Mouse (Mus musculus): Measurements from ENCODE around the gene Zfp697. TPM values are rescaled to one million over a fixed set of nuclear protein-coding genes. Genes with fewer than 3 reads are reported as not detected.

Gene Zfp697
- 4.7 TPM for polyA plus RNA-seq (2014; fragmentation: Illumina TruSeq; extraction: RNeasy Lipid Tissue Mini Kit (QIAGEN cat#74804); ENCODE audit: low read depth, low replicate concordance)

GRCm38 (mm10) chr3:98382246-98382939 is at the start of gene Zfp697:
TSS of gene Zfp697 (plus strand) at chr3:98382461.

GRCm38 (mm10) chr3:98339706-98340109 is 42.6 kb upstream of the Zfp697 start, which contains the start of gene Phgdh:
TSS of gene Phgdh (minus strand) at chr3:98339990.

GRCm38 (mm10) chr3:98457026-98457425 is 74.8 kb downstream of the Zfp697 start, which contains the start of gene Gm4450:
TSS of gene Gm4450 (minus strand) at chr3:98457126.

GRCm38 (mm10) chr3:98510414-98510813 is 128.2 kb downstream of the Zfp697 start, which contains the start of gene Hsd3b4:
TSS of gene Hsd3b4 (minus strand) at chr3:98510514.

GRCm38 (mm10) chr3:98588707-98589106 is 206.4 kb downstream of the Zfp697 start, which contains the start of gene Gm10681:
TSS of gene Gm10681 (minus strand) at chr3:98588807.

GRCm38 (mm10) chr3:98630152-98630551 is 247.9 kb downstream of the Zfp697 start, which contains the start of gene Hsd3b5:
TSS of gene Hsd3b5 (minus strand) at chr3:98630252.

GRCm38 (mm10) chr3:98724376-98724775 is 342.1 kb downstream of the Zfp697 start, which contains the start of gene Hsd3b2:
TSS of gene Hsd3b2 (minus strand) at chr3:98724543.

Other genes with a start within 250 kb of the Zfp697 start
- not detected for gene Adam30, start 221.8 kb upstream of the Zfp697 start, polyA plus RNA-seq (2014; fragmentation: Illumina TruSeq; extraction: RNeasy Lipid Tissue Mini Kit (QIAGEN cat#74804); ENCODE audit: low read depth, low replicate concordance)
- gene Reg4, start 160.3 kb upstream of the Zfp697 start, polyA plus RNA-seq (2014; fragmentation: Illumina TruSeq; extraction: RNeasy Lipid Tissue Mini Kit (QIAGEN cat#74804); ENCODE audit: low read depth, low replicate concordance), result 441 TPM
- 103 TPM for gene Hmgcs2, start 102.0 kb upstream of the Zfp697 start, polyA plus RNA-seq (2014; fragmentation: Illumina TruSeq; extraction: RNeasy Lipid Tissue Mini Kit (QIAGEN cat#74804); ENCODE audit: low read depth, low replicate concordance)
- gene Phgdh, start 42.5 kb upstream of the Zfp697 start, polyA plus RNA-seq (2014; fragmentation: Illumina TruSeq; extraction: RNeasy Lipid Tissue Mini Kit (QIAGEN cat#74804); ENCODE audit: low read depth, low replicate concordance), result not detected
- gene Gm4450, start 74.7 kb downstream of the Zfp697 start, polyA plus RNA-seq (2014; fragmentation: Illumina TruSeq; extraction: RNeasy Lipid Tissue Mini Kit (QIAGEN cat#74804); ENCODE audit: low read depth, low replicate concordance), result not detected
- not detected for gene Hsd3b4, start 128.1 kb downstream of the Zfp697 start, polyA plus RNA-seq (2014; fragmentation: Illumina TruSeq; extraction: RNeasy Lipid Tissue Mini Kit (QIAGEN cat#74804); ENCODE audit: low read depth, low replicate concordance)
- gene Gm10681, start 206.3 kb downstream of the Zfp697 start, polyA plus RNA-seq (2014; fragmentation: Illumina TruSeq; extraction: RNeasy Lipid Tissue Mini Kit (QIAGEN cat#74804); ENCODE audit: low read depth, low replicate concordance), result not detected
- not detected for gene Hsd3b5, start 247.8 kb downstream of the Zfp697 start, polyA plus RNA-seq (2014; fragmentation: Illumina TruSeq; extraction: RNeasy Lipid Tissue Mini Kit (QIAGEN cat#74804); ENCODE audit: low read depth, low replicate concordance)